Mouse (Mus musculus) C2C12 (cell line): ENCODE measurements around the gene Oas1a. TPM values are rescaled to one million over a fixed set of nuclear protein-coding genes. Genes with fewer than 3 reads are reported as not detected.
"Not testable (repeated sequence)": the region's sequence is repeated elsewhere in the genome, so short reads cannot be mapped to it uniquely, and the experiment has no call there.

ENCODE experiments used
- H3K27me3 ChIP-seq: one replicate; pipeline ENCODE4 v1.6.1; 2011; ENCODE audit not compliant: control insufficient read depth, insufficient read depth, insufficient read length
- H3K36me3 ChIP-seq: one replicate; pipeline ENCODE4 v1.6.1; 2011; ENCODE audit not compliant: control insufficient read depth, insufficient read depth
- H3K4me3 ChIP-seq: one replicate; pipeline ENCODE4 v1.5.1; 2011; ENCODE audit warnings: mild to moderate bottlenecking, control low read depth; ENCODE audit not compliant: poor library complexity, insufficient read depth, severe bottlenecking
- H3K79me2 ChIP-seq: one replicate; pipeline ENCODE4 v1.6.1; 2011; ENCODE audit not compliant: control insufficient read depth, insufficient read depth
- H3K79me3 ChIP-seq: one replicate; pipeline ENCODE4 v1.6.1; 2011; ENCODE audit warnings: low read depth, control low read depth
- H3ac ChIP-seq: one replicate; pipeline ENCODE3; 2011; ENCODE audit warnings: low read depth; ENCODE audit not compliant: control insufficient read depth, insufficient read length
- CEBPB ChIP-seq: IDR thresholded peaks from one replicate; pipeline ENCODE4 v1.6.1; 2011; ENCODE audit warnings: low read depth, mild to moderate bottlenecking, control low read depth, moderate library complexity
- CTCF ChIP-seq: IDR thresholded peaks from one replicate; pipeline ENCODE4 v1.5.1; 2011; ENCODE audit not compliant: control insufficient read depth, insufficient read depth, insufficient read length
- FOSL1 ChIP-seq: IDR thresholded peaks from one replicate; pipeline ENCODE4 v1.8.0; 2011; ENCODE audit warnings: mild to moderate bottlenecking, low read length; ENCODE audit not compliant: poor library complexity, insufficient read depth, severe bottlenecking
- MAX ChIP-seq: IDR thresholded peaks from one replicate; pipeline ENCODE4 v1.6.1; 2011; ENCODE audit warnings: mild to moderate bottlenecking, control low read depth
- MYOD1 ChIP-seq: IDR thresholded peaks from one replicate; pipeline ENCODE4 v1.6.1; 2011; ENCODE audit warnings: low read depth; ENCODE audit not compliant: control insufficient read depth, insufficient read length
- MYOG ChIP-seq: IDR thresholded peaks from one replicate; pipeline ENCODE4 v1.6.1; 2011; ENCODE audit not compliant: control insufficient read depth, insufficient read length; ENCODE audit errors: extremely low read depth
- USF1 ChIP-seq: IDR thresholded peaks from one replicate; pipeline ENCODE4 v1.6.1; 2011; ENCODE audit warnings: low read depth, mild to moderate bottlenecking, control low read depth, moderate library complexity
- polyA plus RNA-seq: library from polyadenylated mRNA; unstranded; fragments of >200 nt; fragmentation: generic; extraction: Trizol; gene quantifications from one replicate; pipeline ENCODE4 v1.2.1, GENCODE M21; 2012; ENCODE audit warnings: missing spikeins

Gene Oas1a
- polyA plus RNA-seq, 1 experiment: 0.02 TPM

- Histone ChIP-seq H3K27me3 (no peaks in the 10 kb centered on the region), H3K4me3 (no peak overlapping the region), H3K79me2 (no peaks in the 10 kb centered on the region), H3K79me3 (no peaks in the 10 kb centered on the region), H3ac (no peak overlapping the region), H3K36me3 (no peaks in the 10 kb centered on the region)
- TF ChIP-seq MYOG (no peak), CEBPB (no peak), CTCF (no peak), MAX (no peak), FOSL1 (no peak), MYOD1 (no peak), USF1 (no peak)
Measured at GRCm38 (mm10) chr5:120892243-120892660, 15.1 kb downstream of the Oas1a start.

GRCm38 (mm10) chr5:120891566-120892242, 15.6 kb downstream of the Oas1a start:
- H3ac ChIP-seq, H3K27me3 ChIP-seq, H3K79me2 ChIP-seq, H3K4me3 ChIP-seq, H3K79me3 ChIP-seq, H3K36me3 ChIP-seq: not testable (repeated sequence)

DNA sequence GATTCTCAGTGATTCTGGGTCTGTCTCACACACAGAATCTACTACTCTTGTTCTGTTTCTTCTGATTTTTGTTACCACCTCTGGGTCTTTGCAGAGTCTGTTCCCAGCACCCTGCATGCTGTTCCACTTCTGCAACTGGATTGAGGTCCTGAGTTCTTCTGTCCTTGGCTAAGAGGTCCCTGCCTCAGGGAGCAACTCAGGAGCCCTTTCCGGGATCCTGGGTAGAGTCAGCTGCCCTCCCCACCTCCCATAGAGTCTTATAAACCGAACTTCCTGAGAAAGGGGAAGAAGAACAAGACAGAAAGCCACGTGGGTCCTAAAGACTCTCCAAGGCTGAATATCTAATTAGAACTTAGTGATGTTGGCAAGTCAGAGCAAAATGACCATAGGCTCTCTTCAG, 16.3 kb downstream of the Oas1a start:
- no peak overlapping the region for H3ac ChIP-seq
- H3K36me3 ChIP-seq: no peaks in the 10 kb centered on the region
- no peak overlapping the region for H3K4me3 ChIP-seq
- no peaks in the 10 kb centered on the region for H3K79me2 ChIP-seq
- TF ChIP-seq CEBPB (no peak), MYOG (no peak), CTCF (no peak), USF1 (no peak), MAX (no peak), MYOD1 (no peak), FOSL1 (no peak)
- H3K27me3 ChIP-seq: no peaks in the 10 kb centered on the region
- no peaks in the 10 kb centered on the region for H3K79me3 ChIP-seq

- TF ChIP-seq CEBPB (no peak), MYOD1 (no peak), FOSL1 (no peak), MAX (no peak), MYOG (no peak), CTCF (no peak), USF1 (no peak)
- H3K27me3 ChIP-seq: no peaks in the 10 kb centered on the region
- H3ac ChIP-seq: no peak overlapping the region
- no peaks in the 10 kb centered on the region for H3K79me2 ChIP-seq
- H3K36me3 ChIP-seq: no peaks in the 10 kb centered on the region
- no peak overlapping the region for H3K4me3 ChIP-seq
- no peaks in the 10 kb centered on the region for H3K79me3 ChIP-seq
Measured at GRCm38 (mm10) chr5:120890026-120890425, 17.3 kb downstream of the Oas1a start.

- H3ac ChIP-seq, H3K79me2 ChIP-seq, H3K79me3 ChIP-seq, H3K4me3 ChIP-seq, H3K27me3 ChIP-seq, H3K36me3 ChIP-seq: not testable (repeated sequence)
Measured at GRCm38 (mm10) chr5:120888294-120888815, 19.0 kb downstream of the Oas1a start.

GRCm38 (mm10) chr5:120887831-120888230, 19.5 kb downstream of the Oas1a start:
- Histone ChIP-seq H3K36me3 (no peaks in the 10 kb centered on the region), H3K79me3 (no peaks in the 10 kb centered on the region), H3ac (no peak overlapping the region), H3K4me3 (no peak overlapping the region), H3K27me3 (no peaks in the 10 kb centered on the region), H3K79me2 (no peaks in the 10 kb centered on the region)
- TF ChIP-seq MYOD1 (no peak), CEBPB (no peak), MAX (no peak), FOSL1 (no peak), USF1 (no peak), MYOG (no peak), CTCF (no peak)

- not testable (repeated sequence) for H3K79me2 ChIP-seq, H3K36me3 ChIP-seq, H3K4me3 ChIP-seq, H3K27me3 ChIP-seq, H3ac ChIP-seq, H3K79me3 ChIP-seq
Measured at GRCm38 (mm10) chr5:120887413-120887812, 19.9 kb downstream of the Oas1a start, which contains the start of gene Oas1g. Gene Oas1g, minus strand, starts transcription at chr5:120887613.

- not testable (repeated sequence) for H3K79me3 ChIP-seq, H3K79me2 ChIP-seq, H3K4me3 ChIP-seq, H3K36me3 ChIP-seq, H3K27me3 ChIP-seq, H3ac ChIP-seq
Measured at GRCm38 (mm10) chr5:120881681-120882080, 25.6 kb downstream of the Oas1a start.

- not testable (repeated sequence) for H3K36me3 ChIP-seq, H3K79me3 ChIP-seq, H3K4me3 ChIP-seq, H3K79me2 ChIP-seq, H3K27me3 ChIP-seq, H3ac ChIP-seq
Measured at GRCm38 (mm10) chr5:120878803-120879202, 28.5 kb downstream of the Oas1a start.
